Mouse (Mus musculus) yolk sac, embryonic 10.5 days (tissue): ENCODE data around the gene Chrna5.

ENCODE experiments used
- DNase-seq: peaks from one replicate; pipeline ENCODE4 v3.0.0-alpha.2; 2017; ENCODE audit warnings: low spot score

Chrna5 gene

DNA sequence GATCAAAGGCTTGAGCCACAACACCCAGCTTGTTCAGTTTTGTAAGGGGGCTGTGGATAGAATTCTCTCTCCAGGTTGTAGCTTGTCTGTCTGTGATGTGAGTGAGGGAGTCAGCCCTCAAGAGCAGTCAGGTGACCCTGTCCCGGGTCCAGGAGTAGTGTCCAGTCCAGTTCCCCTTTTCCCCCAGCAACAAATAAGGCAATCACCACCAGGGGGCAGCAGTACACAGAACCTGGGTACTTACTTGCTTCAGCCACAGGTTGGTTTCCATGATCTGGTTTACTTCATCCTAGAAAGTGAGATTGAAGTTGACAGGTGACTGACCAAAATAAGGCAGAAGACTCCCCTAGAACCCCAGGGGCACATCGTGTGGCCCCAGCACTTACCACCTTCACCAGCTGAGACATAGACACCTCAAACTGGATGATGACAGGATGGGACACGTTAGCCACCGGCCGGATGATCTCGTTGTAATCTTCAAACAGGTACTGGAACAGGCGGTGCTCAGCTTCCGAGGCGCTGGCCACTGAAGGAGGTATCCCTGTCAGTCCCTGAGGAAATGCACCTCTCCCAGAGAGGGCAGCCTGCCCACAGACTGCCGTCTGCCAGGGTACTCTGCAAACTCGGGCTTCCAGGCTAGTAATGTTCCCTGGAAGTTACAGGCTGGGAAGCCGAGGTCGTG, 43.4 kb downstream of the Chrna5 start:
- DNase-seq, result peak; percentile 61

DNA sequence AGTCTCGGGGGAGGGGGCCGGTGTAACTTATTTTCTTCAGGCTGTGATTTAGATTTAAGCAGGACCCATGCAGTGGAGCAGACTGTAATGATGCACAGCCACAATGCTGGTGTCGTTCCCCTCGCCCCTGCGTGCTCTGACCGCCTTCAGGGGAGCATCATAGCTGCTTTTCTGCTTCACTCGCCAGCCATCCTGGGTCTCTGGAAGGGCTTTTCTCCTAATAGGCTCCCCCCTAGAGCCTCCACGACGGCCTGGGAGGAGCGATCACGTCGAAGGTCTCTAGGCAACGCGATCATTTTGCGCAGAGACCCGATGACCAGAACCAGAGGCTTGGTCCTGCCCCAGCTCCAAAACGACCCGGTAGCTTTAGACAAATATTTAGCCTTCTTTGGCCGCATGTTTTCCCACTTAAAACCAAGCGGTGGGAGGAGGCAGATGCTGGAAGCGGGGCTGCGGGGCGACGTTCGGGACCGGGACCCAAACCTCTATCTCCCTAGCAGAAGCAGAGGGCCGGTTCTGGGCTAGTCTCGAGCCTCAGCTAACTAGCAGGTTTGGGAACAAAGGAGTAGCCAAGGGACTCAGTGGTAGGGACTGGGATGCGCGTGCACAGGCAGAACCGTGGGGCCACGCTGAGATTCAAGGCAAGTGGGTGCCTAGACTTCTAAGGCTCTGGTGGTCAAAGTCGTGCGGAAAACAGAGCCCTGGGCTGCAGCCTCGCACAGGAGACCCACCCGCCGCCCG, 45.0 kb downstream of the Chrna5 start:
- no peak for DNase-seq

DNA sequence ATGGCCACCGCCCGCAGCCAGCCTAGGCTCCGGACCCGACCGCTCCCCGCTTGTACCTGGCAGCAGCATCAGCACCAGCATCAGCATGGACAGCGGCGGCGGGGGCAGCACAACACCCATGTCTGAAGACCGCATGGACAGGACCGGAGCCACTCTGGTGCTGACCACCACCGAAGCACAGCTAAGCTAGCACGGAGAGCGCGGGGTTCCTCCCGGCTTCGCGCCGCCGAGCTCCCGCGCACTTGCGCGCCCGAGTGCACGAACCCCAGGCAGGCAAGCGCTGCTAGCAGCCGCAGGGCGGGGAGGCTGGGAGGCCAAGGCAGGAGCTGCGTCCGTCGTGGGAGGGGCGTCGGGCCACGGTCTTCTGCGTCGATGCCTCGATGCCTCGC, 45.6 kb downstream of the Chrna5 start, which contains the start of gene Chrna3:
Gene Chrna3 (minus strand): TSS at position 288 of the 389 bp plus-strand sequence.
- DNase-seq, result peak; percentile 49

DNA sequence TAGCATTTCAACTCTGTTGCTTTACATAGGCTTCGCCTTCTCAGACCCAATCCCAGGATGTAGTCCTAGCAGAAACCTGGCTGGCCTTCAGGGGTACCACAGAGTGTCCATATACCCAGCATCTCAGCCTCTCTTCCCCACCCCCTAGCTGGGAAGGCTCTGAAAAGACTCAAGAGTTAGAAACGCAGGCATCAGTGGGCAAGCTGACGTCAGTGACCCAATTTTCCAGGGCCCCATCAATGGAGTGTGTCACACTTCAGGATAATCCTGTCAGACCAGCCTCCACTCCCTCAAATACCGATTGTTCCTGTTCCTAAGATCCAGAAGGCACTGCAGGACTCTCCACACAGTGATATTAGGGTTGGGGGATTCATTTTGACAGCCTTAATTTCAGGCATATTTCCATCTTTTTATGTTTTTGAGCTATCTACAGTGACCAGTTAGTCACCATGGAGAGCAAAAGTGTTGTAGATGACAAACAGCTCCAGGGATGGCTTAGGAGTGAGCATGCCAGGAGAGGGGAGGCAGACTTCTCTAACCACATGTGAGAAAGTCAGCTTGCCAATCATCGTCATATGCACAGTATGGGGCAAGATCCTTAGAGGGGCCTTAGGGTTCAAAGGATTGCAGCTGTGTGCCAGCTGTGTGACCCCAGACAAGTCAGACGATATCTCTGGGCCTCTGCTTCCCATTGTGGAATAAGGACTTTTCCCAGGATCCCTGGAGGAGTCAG, 50.9 kb downstream of the Chrna5 start:
- DNase-seq, result no peak

DNA sequence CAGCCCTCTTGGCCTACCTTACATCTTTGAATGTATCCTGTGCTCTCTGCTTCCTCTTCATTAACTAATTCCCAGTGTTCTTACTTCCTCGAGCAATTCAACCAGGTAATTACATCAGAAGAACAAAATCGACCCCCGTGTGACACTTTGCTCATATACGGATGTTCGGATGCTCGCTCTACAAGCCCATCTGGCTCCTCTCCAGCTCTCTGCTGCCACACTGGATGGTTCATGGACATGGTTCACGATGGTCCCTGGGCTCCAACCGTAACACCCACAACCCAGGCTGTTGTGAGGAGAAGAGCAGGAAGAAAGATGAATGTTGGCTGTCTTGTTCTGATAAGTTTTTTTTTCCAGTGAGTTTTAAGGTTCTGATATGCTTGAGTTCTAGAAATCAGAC, 58.3 kb downstream of the Chrna5 start:
- DNase-seq, result no peak

DNA sequence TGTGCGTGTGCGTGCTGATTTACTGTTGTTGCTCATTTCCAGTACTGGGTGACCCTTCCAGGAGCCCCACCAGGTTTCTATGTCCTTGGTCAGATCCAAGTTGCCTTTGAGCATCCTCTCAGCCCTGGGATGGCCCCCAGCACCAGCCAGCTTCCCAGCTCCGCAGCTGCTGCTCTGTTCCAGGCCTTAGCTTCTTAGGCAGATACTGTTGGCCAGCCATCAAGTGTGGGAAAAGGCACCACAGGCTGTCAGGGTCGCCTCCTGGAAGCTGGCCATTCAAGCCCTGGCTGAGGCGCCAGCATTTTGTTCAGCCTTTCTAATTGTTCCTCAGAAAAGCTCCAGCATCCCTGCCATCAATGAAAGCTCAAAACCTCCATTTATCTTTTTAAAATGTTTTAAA, 59.3 kb downstream of the Chrna5 start:
- no peak for DNase-seq

DNA sequence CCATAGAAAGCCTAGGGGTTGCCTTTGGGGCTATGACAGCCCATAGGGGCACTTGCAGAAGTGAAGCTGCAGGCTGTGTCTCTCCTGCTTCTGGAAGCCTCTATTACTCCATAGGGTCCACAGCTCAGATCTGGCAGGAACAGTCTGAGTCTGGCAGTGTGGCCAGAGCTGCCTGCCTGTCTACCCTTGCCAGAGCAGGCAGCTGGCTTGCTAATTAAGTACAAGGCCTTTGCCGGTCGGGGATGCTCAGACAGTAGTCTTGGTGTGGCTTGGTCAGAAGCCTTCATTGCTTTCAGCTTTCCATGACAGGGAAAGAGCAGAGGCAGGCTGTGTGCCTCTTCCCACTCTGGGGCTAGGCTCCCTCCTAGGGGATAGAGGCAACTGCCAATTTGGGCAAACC, 60.7 kb downstream of the Chrna5 start:
- DNase-seq, result no peak

DNA sequence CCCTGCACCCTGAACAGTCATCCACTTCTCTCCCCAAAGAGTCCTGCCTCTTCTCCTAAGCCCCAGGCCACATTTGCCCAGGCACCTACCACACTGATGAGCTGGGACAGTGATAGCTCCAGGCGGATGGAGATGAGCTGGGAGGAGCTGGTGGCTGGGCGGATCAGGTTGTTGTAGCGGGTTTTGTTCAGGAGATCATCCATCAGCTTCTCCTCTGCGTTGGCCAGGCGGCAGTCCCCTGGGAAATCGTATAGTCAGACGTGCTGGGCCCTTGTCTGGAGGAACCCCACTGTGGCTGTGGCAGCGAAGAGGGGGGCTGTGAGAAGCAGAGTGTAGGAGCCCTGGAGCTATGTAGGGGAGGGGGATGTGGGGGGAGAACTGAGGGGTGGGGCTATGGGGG, 63.0 kb downstream of the Chrna5 start:
- no peak for DNase-seq

DNA sequence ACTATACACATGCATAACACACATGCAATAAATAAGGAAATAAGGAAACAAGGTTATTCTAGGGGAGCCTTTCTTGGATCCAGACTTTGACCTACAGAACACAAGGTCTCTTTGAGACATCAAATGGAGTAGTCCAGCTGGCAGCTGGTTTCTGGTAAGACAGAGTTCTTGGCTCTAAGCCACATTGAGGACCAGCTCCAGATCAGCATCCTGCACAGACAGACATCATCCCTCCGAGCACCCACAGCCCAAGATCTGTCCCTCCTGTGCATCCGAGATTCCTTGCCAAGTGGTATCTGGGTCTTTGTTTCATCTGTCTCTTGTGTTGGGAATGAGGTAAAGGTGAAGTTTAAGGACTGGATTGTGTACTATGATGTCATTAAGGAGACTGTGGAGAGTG, 64.3 kb downstream of the Chrna5 start:
- DNase-seq, result no peak

DNA sequence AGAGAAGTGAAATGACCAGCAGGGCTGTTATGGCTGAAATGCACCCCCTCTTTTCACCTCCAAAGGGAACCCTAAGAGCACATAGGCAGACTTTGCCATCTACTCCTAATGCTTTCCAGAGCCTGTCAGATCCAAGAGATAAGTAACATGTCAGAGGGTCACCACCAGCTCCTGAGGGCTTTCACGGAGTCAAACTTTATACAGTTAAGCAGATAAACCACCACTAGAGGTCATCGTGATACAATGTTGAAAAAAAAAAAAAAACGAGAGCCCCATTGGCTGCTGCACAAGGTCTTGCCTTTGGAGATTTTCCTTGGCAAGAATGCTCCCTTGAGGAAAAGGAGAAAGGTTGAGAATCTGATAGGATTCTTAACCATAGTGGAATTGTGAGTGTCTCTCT, 66.1 kb downstream of the Chrna5 start:
- DNase-seq, result no peak

DNA sequence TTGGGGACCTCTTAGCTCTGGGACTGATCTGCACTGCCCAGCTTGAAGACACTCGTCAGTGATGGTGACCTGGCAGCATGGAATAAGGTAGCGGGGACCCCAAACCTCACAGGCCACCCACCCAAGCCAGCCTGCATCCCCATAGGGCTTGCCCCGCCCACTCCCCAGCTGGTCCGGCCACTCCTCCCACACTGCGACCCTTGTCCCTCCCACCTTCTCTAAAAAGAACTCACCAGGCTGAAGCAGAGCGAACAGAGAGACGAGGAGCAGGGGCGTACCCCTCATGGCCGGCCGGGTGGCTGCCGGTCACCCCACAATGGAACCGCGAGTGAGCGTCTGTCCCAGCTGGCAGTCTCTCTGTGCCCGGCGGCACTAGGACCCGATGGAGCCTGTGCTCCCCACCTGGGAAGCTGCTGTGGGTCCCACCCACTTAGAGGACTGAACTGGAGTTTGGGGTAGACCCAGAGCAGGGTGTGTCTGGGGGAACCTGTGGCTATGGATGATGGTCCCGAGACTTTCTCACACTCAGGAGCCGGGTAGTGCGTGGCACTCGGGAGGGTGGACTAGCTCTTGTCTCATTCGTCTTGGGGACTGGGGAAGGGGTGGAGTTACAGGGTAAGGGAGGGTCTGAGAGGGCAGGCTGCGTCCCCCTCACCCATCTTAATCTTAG, 67.7 kb downstream of the Chrna5 start, which contains the start of gene Chrnb4:
Gene Chrnb4 (minus strand): TSS at position 569 of the 670 bp plus-strand sequence.
- DNase-seq, result peak; percentile 13

DNA sequence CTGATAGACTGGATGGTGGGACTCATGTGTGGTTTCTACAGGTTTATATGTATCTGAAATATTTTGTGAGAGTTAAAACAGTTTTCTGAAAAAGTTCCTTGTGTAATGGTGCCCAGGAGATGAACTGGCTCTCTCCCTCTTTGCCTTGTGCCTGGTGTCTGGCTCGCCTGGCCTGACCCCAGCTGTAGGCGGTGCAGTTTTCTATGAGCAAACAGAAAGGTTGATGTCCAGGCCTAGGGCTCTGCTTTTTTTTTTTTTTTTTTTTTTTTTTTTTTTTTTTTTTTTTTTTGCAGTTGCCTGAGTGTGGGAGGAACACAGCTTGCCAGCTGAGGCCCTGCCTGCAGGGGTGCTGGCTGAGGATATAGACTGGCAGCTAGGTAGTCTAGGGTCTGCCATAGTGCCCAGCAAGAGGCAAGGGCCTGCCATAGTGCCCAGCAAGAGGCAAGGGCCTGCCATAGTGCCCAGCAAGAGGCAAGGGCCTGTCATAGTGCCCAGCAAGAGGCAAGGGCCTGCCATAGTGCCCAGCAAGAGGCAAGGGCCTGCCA, 74.8 kb downstream of the Chrna5 start:
- DNase-seq, result no peak
